8 mouse cellular contexts compared by ENCODE assay signal in genomic region chr6:37216342-37216763, GRCm38 (mm10).
DNase-seq lines count a peak whose midpoint lies in the region; ATAC-seq and TF ChIP-seq lines count a peak whose summit lies in the region.

No protein-coding gene starts in this region.

- no peaks in the 10 kb centered on the region for H3K9me3 ChIP-seq in heart, embryonic 13.5 days
- no peaks in the 10 kb centered on the region for H3K9me3 ChIP-seq in stomach, embryonic 14.5 days (ENCODE audit: control insufficient read depth, low read depth, low read length)

- no peak for TF ChIP-seq POLR2A in cortical plate, adult 2 months (IDR thresholded peaks at IDR 0.05; ENCODE audit: extremely low read depth, insufficient read depth, low read length)

- intact Hi-C loops in left cerebral cortex, postnatal 25 days (cut with DNase I), result loop anchor here (5.0 to 10.0 kb wide), 3 partner anchors 81 to 228 kb away; partner anchors contain the start of gene Creb3l2

- peaks cover 18% of the 10 kb centered on the region for H3K4me1 ChIP-seq in cortical plate, adult 2 months (ENCODE audit: control insufficient read depth, insufficient read depth, low read length)
- H3K4me1 ChIP-seq in heart, embryonic 13.5 days, result peaks cover 56% of the 10 kb centered on the region
- peaks cover 11% of the 10 kb centered on the region; the same call in 1 of the 2 replicates for H3K4me1 ChIP-seq in stomach, embryonic 14.5 days (ENCODE audit: control insufficient read depth, insufficient read depth, low read length)

- peak overlapping the region; percentile 51; the same call in 1 of the 2 replicates for H3K4me2 ChIP-seq in heart, embryonic 13.5 days
- no peak overlapping the region for H3K4me2 ChIP-seq in stomach, embryonic 14.5 days (replicated peaks; ENCODE audit: low read depth, low read length)

- ATAC-seq in heart, embryonic 13.5 days (ENCODE audit: extremely low read depth, insufficient number of reproducible peaks, low FRiP score, low TSS enrichment), result no peak
- peak; percentile 53; the same call in 1 of the 2 replicates for ATAC-seq in stomach, embryonic 14.5 days (ENCODE audit: insufficient number of reproducible peaks, insufficient read depth, low FRiP score, low read depth)

- DNase-seq in embryo, embryonic 10 days (ENCODE audit: low spot score), result peak; percentile 33
- DNase-seq in embryo, embryonic 9.5 days (ENCODE audit: extremely low spot score), result no peak
- DNase-seq in 3T3-L1 (ENCODE audit: low read depth, low spot score), result peak; percentile 97
- DNase-seq in left cerebral cortex, postnatal 25 days (ENCODE audit: low spot score in 2 of 2), result peak; percentile 57 to 94
- DNase-seq in kidney, postnatal 10 days, result no peak

- no peak overlapping the region for H3K4me3 ChIP-seq in cortical plate, adult 2 months (ENCODE audit: insufficient read depth, low read length)
- H3K4me3 ChIP-seq in heart, embryonic 13.5 days, result no peak overlapping the region
- no peak overlapping the region for H3K4me3 ChIP-seq in stomach, embryonic 14.5 days (ENCODE audit: low read depth, low read length)

- H3K27ac ChIP-seq in cortical plate, adult 2 months (ENCODE audit: insufficient read depth, low read length), result 0 out of 2 replicates have a peak overlapping the region, but pooled peaks have one; percentile 41
- H3K27ac ChIP-seq in heart, embryonic 13.5 days (replicated peaks), result peak overlapping the region; percentile 76
- H3K27ac ChIP-seq in stomach, embryonic 14.5 days (ENCODE audit: low read length), result no peak overlapping the region

- H3K36me3 ChIP-seq in heart, embryonic 13.5 days, result no peaks in the 10 kb centered on the region
- H3K36me3 ChIP-seq in stomach, embryonic 14.5 days (ENCODE audit: control insufficient read depth, insufficient read depth, low read length), result no peaks in the 10 kb centered on the region

- H3K27me3 ChIP-seq in heart, embryonic 13.5 days (replicated peaks), result no peaks in the 10 kb centered on the region
- no peaks in the 10 kb centered on the region for H3K27me3 ChIP-seq in stomach, embryonic 14.5 days (ENCODE audit: control insufficient read depth, insufficient read depth, low read length)

- no peak overlapping the region for H3K9ac ChIP-seq in heart, embryonic 13.5 days
- no peak overlapping the region for H3K9ac ChIP-seq in stomach, embryonic 14.5 days (replicated peaks; ENCODE audit: low read depth, low read length)

- WGBS in heart, embryonic 13.5 days, result 34% methylated on average over 4 of the region's 4 CpGs
- WGBS in stomach, embryonic 14.5 days, result 40% methylated on average over 4 of the region's 4 CpGs

- no peak for TF ChIP-seq CTCF in cortical plate, adult 2 months (IDR thresholded peaks at IDR 0.05; ENCODE audit: extremely low read depth, insufficient read depth, low read length)

Comparison
In these comparisons a context has a peak if more than half of its experiments do, and no peak if none do; other contexts are left out.
1. DNase-seq: peak in embryo, embryonic 10 days (single experiment), 3T3-L1 (single experiment) and left cerebral cortex, postnatal 25 days (2 of 2); none in embryo, embryonic 9.5 days (single experiment) and kidney, postnatal 10 days (single experiment).